Mouse (Mus musculus): Measurements from ENCODE around the gene Tmcc3.

GRCm38 (mm10) chr10:94430566-94430965, 118.8 kb downstream of the Tmcc3 start:
- no peak for TF ChIP-seq POLR2A (IDR thresholded peaks at IDR 0.05; ENCODE audit: control insufficient read depth, extremely low read depth, insufficient read depth, low read length, poor library complexity)
- no peak for TF ChIP-seq CTCF (IDR thresholded peaks at IDR 0.05; ENCODE audit: borderline replicate concordance, control insufficient read depth, extremely low read depth, insufficient read depth, low read length, poor library complexity)

Data from thymus, adult 2 months (tissue).